Mouse (Mus musculus) neural tube, embryonic 15.5 days (tissue): ENCODE results near the gene Tcp11. TPM values are rescaled to one million over a fixed set of nuclear protein-coding genes. Genes with fewer than 3 reads are reported as not detected.
A peak's percentile ranks its signal among the peaks of the same experiment; 100 is the strongest.

Source experiments
- ATAC-seq: fragments of 200-750 bp; cut with Nextera tagmentation; 2 replicates; pipeline ENCODE4 v1.8.0; 2017; ENCODE audit warnings: mild to moderate bottlenecking, moderate TSS enrichment, moderate library complexity; ENCODE audit not compliant: low FRiP score
- H3K27ac ChIP-seq: fragments of 300-500 bp; sonication (generic); replicated peaks from 2 replicates; pipeline ENCODE4 v1.5.1; 2015; ENCODE audit warnings: mild to moderate bottlenecking, inconsistent platforms
- H3K27me3 ChIP-seq: fragments of 300-500 bp; sonication (generic); replicated peaks from 2 replicates; pipeline ENCODE4 v1.6.1; 2015; ENCODE audit warnings: inconsistent platforms
- H3K36me3 ChIP-seq: fragments of 300-500 bp; sonication (generic); 2 replicates; pipeline ENCODE4 v1.6.1; 2015; ENCODE audit warnings: inconsistent platforms
- H3K4me1 ChIP-seq: fragments of 300-500 bp; sonication (generic); 2 replicates; pipeline ENCODE4 v1.6.1; 2015; ENCODE audit warnings: inconsistent platforms
- H3K4me2 ChIP-seq: fragments of 300-500 bp; sonication (generic); 2 replicates; pipeline ENCODE4 v1.6.1; 2015; ENCODE audit warnings: inconsistent platforms, mild to moderate bottlenecking, moderate library complexity
- H3K4me3 ChIP-seq: fragments of 300-500 bp; sonication (generic); replicated peaks from 2 replicates; pipeline ENCODE4 v1.5.1; 2015; ENCODE audit warnings: mild to moderate bottlenecking, inconsistent platforms
- H3K9ac ChIP-seq: fragments of 300-500 bp; sonication (generic); replicated peaks from 2 replicates; pipeline ENCODE4 v1.6.1; 2015; ENCODE audit warnings: mild to moderate bottlenecking, inconsistent platforms
- H3K9me3 ChIP-seq: fragments of 300-500 bp; sonication (generic); replicated peaks from 2 replicates; pipeline ENCODE4 v1.6.1; 2016; ENCODE audit warnings: inconsistent platforms
- WGBS: fragments of 180-500 bp; shearing (Covaris S2); methylation state at CpG from one replicate; pipeline ENCODE4 v1.1.7; 2015; ENCODE audit warnings: mixed read lengths; 5-methylcytosine and 5-hydroxymethylcytosine counted together
- polyA plus RNA-seq: library from polyadenylated mRNA; unstranded; fragments of >200 nt; fragmentation: Nextera tagmentation; extraction: Ambion mirVana; gene quantifications from 2 replicates; pipeline ENCODE4 v1.2.1, GENCODE M21; 2015

The Tcp11 gene
- polyA plus RNA-seq, 1 experiment from 2014 or later = 1.4 TPM

GRCm38 (mm10) chr17:28101902-28102319 is 21.5 kb upstream of the Tcp11 start:
- H3K36me3 ChIP-seq = no peaks in the 10 kb centered on the region
- H3K27me3 ChIP-seq = no peaks in the 10 kb centered on the region
- H3K9me3 ChIP-seq = no peaks in the 10 kb centered on the region
- H3K4me3 ChIP-seq = no peak overlapping the region
- peaks cover 26% of the 10 kb centered on the region for H3K4me1 ChIP-seq
- peak; percentile 22; the same call in 1 of the 2 replicates for ATAC-seq
- no peak overlapping the region for H3K4me2 ChIP-seq
- H3K9ac ChIP-seq = no peak overlapping the region
- H3K27ac ChIP-seq = peak overlapping the region; percentile 69
- WGBS = 13% methylated on average over 10 of the region's 10 CpGs

- peak; percentile 86 for ATAC-seq
- Histone ChIP-seq H3K4me3 (no peak overlapping the region), H3K9ac (no peak overlapping the region), H3K9me3 (no peaks in the 10 kb centered on the region), H3K36me3 (no peaks in the 10 kb centered on the region), H3K27me3 (no peaks in the 10 kb centered on the region), H3K27ac (peak overlapping the region; percentile 69), H3K4me1 (peaks cover 26% of the 10 kb centered on the region), H3K4me2 (0 out of 2 replicates have a peak overlapping the region, but pooled peaks have one; percentile 4)
- 16% methylated on average over 12 of the region's 12 CpGs for WGBS
Measured at GRCm38 (mm10) chr17:28101284-28101887, 20.9 kb upstream of the Tcp11 start.

- H3K4me3 ChIP-seq = no peak overlapping the region
- peak overlapping the region; percentile 69 for H3K27ac ChIP-seq
- H3K4me1 ChIP-seq = peaks cover 26% of the 10 kb centered on the region
Measured at GRCm38 (mm10) chr17:28100669-28101068, 20.2 kb upstream of the Tcp11 start.

GRCm38 (mm10) chr17:28099086-28099485 is 18.6 kb upstream of the Tcp11 start:
- no peak for ATAC-seq
- no peak overlapping the region for H3K4me2 ChIP-seq
- no peaks in the 10 kb centered on the region for H3K27me3 ChIP-seq

More at GRCm38 (mm10) chr17:28100669-28101068, 20.2 kb upstream of the Tcp11 start:
- no peak for ATAC-seq
- no peaks in the 10 kb centered on the region for H3K9me3 ChIP-seq
- no peak overlapping the region for H3K9ac ChIP-seq
- H3K36me3 ChIP-seq = no peaks in the 10 kb centered on the region
- no peak overlapping the region for H3K4me2 ChIP-seq
- H3K27me3 ChIP-seq = no peaks in the 10 kb centered on the region
- 100% methylated on average over 1 of the region's 1 CpGs for WGBS

GRCm38 (mm10) chr17:28097308-28097707 is 16.9 kb upstream of the Tcp11 start:
- Histone ChIP-seq H3K27me3 (no peaks in the 10 kb centered on the region), H3K4me1 (peaks cover 22% of the 10 kb centered on the region), H3K4me2 (no peak overlapping the region), H3K36me3 (no peaks in the 10 kb centered on the region), H3K27ac (no peak overlapping the region), H3K9ac (no peak overlapping the region), H3K9me3 (no peaks in the 10 kb centered on the region), H3K4me3 (no peak overlapping the region)
- 90% methylated on average over 13 of the region's 13 CpGs for whole genome bisulfite sequencing
- ATAC-seq = no peak

More at GRCm38 (mm10) chr17:28099086-28099485, 18.6 kb upstream of the Tcp11 start:
- no peak overlapping the region for H3K4me3 ChIP-seq
- H3K9me3 ChIP-seq = no peaks in the 10 kb centered on the region
- 16% methylated on average over 3 of the region's 3 CpGs for WGBS
- no peaks in the 10 kb centered on the region for H3K36me3 ChIP-seq
- peaks cover 26% of the 10 kb centered on the region for H3K4me1 ChIP-seq
- no peak overlapping the region for H3K9ac ChIP-seq
- H3K27ac ChIP-seq = no peak overlapping the region

GRCm38 (mm10) chr17:28096418-28096817 is 16.0 kb upstream of the Tcp11 start:
- Histone ChIP-seq H3K4me3 (no peak overlapping the region), H3K4me2 (no peak overlapping the region), H3K9ac (no peak overlapping the region), H3K27me3 (no peaks in the 10 kb centered on the region), H3K4me1 (peaks cover 14% of the 10 kb centered on the region), H3K36me3 (no peaks in the 10 kb centered on the region), H3K27ac (no peak overlapping the region), H3K9me3 (no peaks in the 10 kb centered on the region)
- no peak for ATAC-seq
- WGBS = 85% methylated on average over 10 of the region's 10 CpGs

- no peak overlapping the region for H3K9ac ChIP-seq
- H3K36me3 ChIP-seq = no peaks in the 10 kb centered on the region
- no peak for ATAC-seq
- no peak overlapping the region for H3K27ac ChIP-seq
- no peak overlapping the region for H3K4me2 ChIP-seq
- 83% methylated on average over 3 of the region's 3 CpGs for WGBS
- H3K4me3 ChIP-seq = no peak overlapping the region
- H3K9me3 ChIP-seq = no peaks in the 10 kb centered on the region
- peaks cover 6% of the 10 kb centered on the region for H3K4me1 ChIP-seq
- H3K27me3 ChIP-seq = no peaks in the 10 kb centered on the region
Measured at GRCm38 (mm10) chr17:28093837-28094236, 13.4 kb upstream of the Tcp11 start.

- H3K9me3 ChIP-seq = no peaks in the 10 kb centered on the region
- peaks cover 2% of the 10 kb centered on the region; the same call in 1 of the 2 replicates for H3K4me1 ChIP-seq
- WGBS = 87% methylated on average over 2 of the region's 2 CpGs
- no peak for ATAC-seq
- H3K9ac ChIP-seq = no peak overlapping the region
- no peaks in the 10 kb centered on the region for H3K27me3 ChIP-seq
- H3K4me2 ChIP-seq = no peak overlapping the region
- H3K27ac ChIP-seq = no peak overlapping the region
- no peak overlapping the region for H3K4me3 ChIP-seq
- H3K36me3 ChIP-seq = no peaks in the 10 kb centered on the region
Measured at GRCm38 (mm10) chr17:28092297-28092696, 11.9 kb upstream of the Tcp11 start.

GRCm38 (mm10) chr17:28088718-28089117 is 8.3 kb upstream of the Tcp11 start:
- Histone ChIP-seq H3K9ac (no peak overlapping the region), H3K4me3 (no peak overlapping the region), H3K9me3 (no peaks in the 10 kb centered on the region), H3K27ac (no peak overlapping the region), H3K27me3 (no peaks in the 10 kb centered on the region), H3K4me2 (no peak overlapping the region), H3K36me3 (no peaks in the 10 kb centered on the region), H3K4me1 (peaks cover 15% of the 10 kb centered on the region)
- 97% methylated on average over 6 of the region's 6 CpGs for WGBS
- no peak for ATAC-seq

- Histone ChIP-seq H3K9me3 (no peaks in the 10 kb centered on the region), H3K9ac (no peak overlapping the region; the same call in 1 of the 2 replicates), H3K4me1 (peaks cover 15% of the 10 kb centered on the region), H3K4me2 (no peak overlapping the region), H3K27ac (no peak overlapping the region), H3K27me3 (no peaks in the 10 kb centered on the region), H3K4me3 (no peak overlapping the region), H3K36me3 (no peaks in the 10 kb centered on the region)
- 34% methylated on average over 5 of the region's 5 CpGs for WGBS
- no peak for ATAC-seq
Measured at GRCm38 (mm10) chr17:28087430-28087829, 7.0 kb upstream of the Tcp11 start.

- ATAC-seq = peak; percentile 48; the same call in 1 of the 2 replicates
Measured at GRCm38 (mm10) chr17:28084964-28085363, 4.5 kb upstream of the Tcp11 start.

GRCm38 (mm10) chr17:28084395-28084905 is 4.0 kb upstream of the Tcp11 start:
- no peak overlapping the region for H3K9ac ChIP-seq
- peaks cover 27% of the 10 kb centered on the region for H3K4me1 ChIP-seq
- no peaks in the 10 kb centered on the region for H3K27me3 ChIP-seq
- ATAC-seq = no peak
- no peak overlapping the region for H3K27ac ChIP-seq
- no peaks in the 10 kb centered on the region for H3K9me3 ChIP-seq
- H3K4me3 ChIP-seq = no peak overlapping the region
- H3K36me3 ChIP-seq = no peaks in the 10 kb centered on the region
- 23% methylated on average over 22 of the region's 22 CpGs for WGBS
- no peak overlapping the region for H3K4me2 ChIP-seq

More at GRCm38 (mm10) chr17:28084964-28085363, 4.5 kb upstream of the Tcp11 start:
- Histone ChIP-seq H3K9me3 (no peaks in the 10 kb centered on the region), H3K27me3 (no peaks in the 10 kb centered on the region), H3K4me2 (peak overlapping the region; percentile 47), H3K9ac (no peak overlapping the region), H3K4me3 (peak overlapping the region; percentile 10; the same call in 1 of the 2 replicates), H3K27ac (no peak overlapping the region), H3K4me1 (peaks cover 23% of the 10 kb centered on the region), H3K36me3 (no peaks in the 10 kb centered on the region)
- WGBS = 2% methylated on average over 16 of the region's 16 CpGs
